30 mouse cellular contexts compared by ENCODE assay signal in genomic region chrX:128577402-128577801, GRCm38 (mm10).
DNase-seq lines count a peak whose midpoint lies in the region; ATAC-seq and TF ChIP-seq lines count a peak whose summit lies in the region.
"Had no signal": no experiment of that assay in that cellular context is flagged by ENCODE, and none has a peak within 500 bp of the region (broad histone marks: within the 10 kb centered on the region; RNA-seq: fewer than 3 reads in every experiment).

No protein-coding gene starts in this region.

- DNase-seq in forebrain, embryonic 11.5 days (ENCODE audit: low spot score) = no peak
- no peak for DNase-seq in forebrain, embryonic 10.5 days (ENCODE audit: extremely low spot score, low spot score)
- peak; percentile 28 for DNase-seq in forebrain, embryonic 14.5 days (ENCODE audit: low spot score)
- DNase-seq in forebrain, postnatal 0 days = peak; percentile 2
- DNase-seq in heart, postnatal 14 days = no peak
- DNase-seq: adrenal gland, postnatal 10 days; adrenal gland, postnatal 36 days; B cell, adult 2 months; cerebellum, adult 11-12 months; cerebellum, adult 8-10 months; cerebellum, postnatal 10 days; cerebellum, postnatal 36 days; gastrocnemius, adult 2 months; gastrocnemius, postnatal 14 days; heart, adult 11 months; heart, postnatal 36 days; kidney, adult 11 months had no signal

- H3K36me3 ChIP-seq in forebrain, embryonic 11.5 days (ENCODE audit: control insufficient read depth, insufficient read depth, low read length) = no peaks in the 10 kb centered on the region
- no peaks in the 10 kb centered on the region for H3K36me3 ChIP-seq in forebrain, embryonic 10.5 days (replicated peaks)
- no peaks in the 10 kb centered on the region for H3K36me3 ChIP-seq in midbrain, embryonic 15.5 days (replicated peaks)
- no peaks in the 10 kb centered on the region for H3K36me3 ChIP-seq in midbrain, embryonic 13.5 days
- no peaks in the 10 kb centered on the region for H3K36me3 ChIP-seq in forebrain, embryonic 14.5 days (ENCODE audit: control insufficient read depth, insufficient read depth, low read length)
- no peaks in the 10 kb centered on the region for H3K36me3 ChIP-seq in forebrain, postnatal 0 days (ENCODE audit: insufficient read depth)
- H3K36me3 ChIP-seq: embryonic facial prominence, embryonic 12.5 days; embryonic facial prominence, embryonic 15.5 days; G1E; hindbrain, embryonic 10.5 days; hindbrain, embryonic 13.5 days; intestine, embryonic 15.5 days had no signal

- no peak overlapping the region for H3K4me3 ChIP-seq in forebrain, embryonic 11.5 days (ENCODE audit: low read depth, low read length)
- no peak overlapping the region for H3K4me3 ChIP-seq in forebrain, embryonic 10.5 days
- H3K4me3 ChIP-seq in midbrain, embryonic 15.5 days = no peak overlapping the region
- H3K4me3 ChIP-seq in midbrain, embryonic 13.5 days (replicated peaks) = no peak overlapping the region
- no peak overlapping the region for H3K4me3 ChIP-seq in forebrain, embryonic 14.5 days (ENCODE audit: low read depth, low read length)
- no peak overlapping the region for H3K4me3 ChIP-seq in forebrain, postnatal 0 days (ENCODE audit: low read depth, low read length)
- H3K4me3 ChIP-seq: embryonic facial prominence, embryonic 12.5 days; embryonic facial prominence, embryonic 15.5 days; erythroblast, embryonic 14.5 days; gastrocnemius, adult 2 months; hindbrain, embryonic 10.5 days; hindbrain, embryonic 13.5 days; intestine, embryonic 15.5 days had no signal

- no peak for TF ChIP-seq CTCF in forebrain, postnatal 0 days (IDR thresholded peaks at IDR 0.05; ENCODE audit: low read depth)

- WGBS in forebrain, embryonic 11.5 days = 20% methylated on average over 3 of the region's 3 CpGs
- WGBS in forebrain, embryonic 10.5 days = 29% methylated on average over 3 of the region's 3 CpGs
- WGBS in midbrain, embryonic 15.5 days = 19% methylated on average over 3 of the region's 3 CpGs
- 16% methylated on average over 3 of the region's 3 CpGs for WGBS in midbrain, embryonic 13.5 days
- 22% methylated on average over 3 of the region's 3 CpGs for WGBS in forebrain, embryonic 14.5 days
- 22% methylated on average over 3 of the region's 3 CpGs for WGBS in forebrain, postnatal 0 days

- intact Hi-C loops in heart, postnatal 14 days (cut with DNase I) = no loop called here

- no peaks in the 10 kb centered on the region for H3K27me3 ChIP-seq in forebrain, embryonic 11.5 days (ENCODE audit: control insufficient read depth, insufficient read depth, low read length)
- H3K27me3 ChIP-seq in forebrain, embryonic 10.5 days (ENCODE audit: poor library complexity, severe bottlenecking) = no peaks in the 10 kb centered on the region
- no peaks in the 10 kb centered on the region for H3K27me3 ChIP-seq in midbrain, embryonic 15.5 days (replicated peaks)
- H3K27me3 ChIP-seq in midbrain, embryonic 13.5 days = no peaks in the 10 kb centered on the region
- H3K27me3 ChIP-seq in forebrain, embryonic 14.5 days (replicated peaks; ENCODE audit: control insufficient read depth, insufficient read depth, low read length) = no peaks in the 10 kb centered on the region
- no peaks in the 10 kb centered on the region for H3K27me3 ChIP-seq in forebrain, postnatal 0 days (ENCODE audit: insufficient read depth, low read length)
- H3K27me3 ChIP-seq: CH12.LX; embryonic facial prominence, embryonic 12.5 days; embryonic facial prominence, embryonic 15.5 days; hindbrain, embryonic 13.5 days; intestine, embryonic 15.5 days had no signal

- no peaks in the 10 kb centered on the region for H3K9me3 ChIP-seq in forebrain, embryonic 11.5 days (ENCODE audit: control insufficient read depth, low read length)
- H3K9me3 ChIP-seq in forebrain, embryonic 10.5 days = no peaks in the 10 kb centered on the region
- no peaks in the 10 kb centered on the region for H3K9me3 ChIP-seq in midbrain, embryonic 15.5 days
- H3K9me3 ChIP-seq in midbrain, embryonic 13.5 days = no peaks in the 10 kb centered on the region
- H3K9me3 ChIP-seq in forebrain, embryonic 14.5 days (replicated peaks; ENCODE audit: control insufficient read depth, low read length) = no peaks in the 10 kb centered on the region
- no peaks in the 10 kb centered on the region for H3K9me3 ChIP-seq in forebrain, postnatal 0 days (ENCODE audit: low read length)
- H3K9me3 ChIP-seq: embryonic facial prominence, embryonic 12.5 days; embryonic facial prominence, embryonic 15.5 days; G1E; hindbrain, embryonic 10.5 days; hindbrain, embryonic 13.5 days; intestine, embryonic 15.5 days had no signal

- H3K9ac ChIP-seq in forebrain, embryonic 11.5 days (ENCODE audit: low read length) = no peak overlapping the region
- no peak overlapping the region for H3K9ac ChIP-seq in midbrain, embryonic 15.5 days
- no peak overlapping the region for H3K9ac ChIP-seq in midbrain, embryonic 13.5 days (replicated peaks)
- H3K9ac ChIP-seq in forebrain, embryonic 14.5 days (ENCODE audit: low read length) = no peak overlapping the region
- H3K9ac ChIP-seq in forebrain, postnatal 0 days = no peak overlapping the region
- H3K9ac ChIP-seq: embryonic facial prominence, embryonic 12.5 days; embryonic facial prominence, embryonic 15.5 days; hindbrain, embryonic 13.5 days; intestine, embryonic 15.5 days had no signal

- H3K4me1 ChIP-seq in forebrain, embryonic 11.5 days (replicated peaks; ENCODE audit: control insufficient read depth, insufficient read depth, low read length) = no peaks in the 10 kb centered on the region
- H3K4me1 ChIP-seq in forebrain, embryonic 10.5 days = peaks cover 7% of the 10 kb centered on the region
- peaks cover 6% of the 10 kb centered on the region; the same call in 1 of the 2 replicates for H3K4me1 ChIP-seq in midbrain, embryonic 15.5 days
- H3K4me1 ChIP-seq in midbrain, embryonic 13.5 days (replicated peaks) = no peaks in the 10 kb centered on the region
- no peaks in the 10 kb centered on the region for H3K4me1 ChIP-seq in forebrain, embryonic 14.5 days (ENCODE audit: control insufficient read depth, insufficient read depth, low read length)
- no peaks in the 10 kb centered on the region for H3K4me1 ChIP-seq in forebrain, postnatal 0 days (ENCODE audit: insufficient read depth)
- H3K4me1 ChIP-seq: embryonic facial prominence, embryonic 12.5 days; embryonic facial prominence, embryonic 15.5 days; hindbrain, embryonic 10.5 days; hindbrain, embryonic 13.5 days; intestine, embryonic 15.5 days had no signal

- 0 out of 2 replicates have a peak, but pooled peaks have one; percentile 53 for ATAC-seq in forebrain, embryonic 11.5 days (replicated peaks; ENCODE audit: low FRiP score)
- no peak for ATAC-seq in midbrain, embryonic 15.5 days (replicated peaks)
- ATAC-seq in midbrain, embryonic 13.5 days = no peak
- peak; percentile 69 for ATAC-seq in forebrain, embryonic 14.5 days
- ATAC-seq in forebrain, postnatal 0 days = no peak
- ATAC-seq: hindbrain, embryonic 16.5 days; intestine, embryonic 15.5 days; Patski had no signal

- H3K27ac ChIP-seq in forebrain, embryonic 11.5 days (ENCODE audit: low read depth, low read length) = no peak overlapping the region
- no peak overlapping the region for H3K27ac ChIP-seq in forebrain, embryonic 10.5 days
- 0 out of 2 replicates have a peak overlapping the region, but pooled peaks have one; percentile 48 for H3K27ac ChIP-seq in midbrain, embryonic 15.5 days
- H3K27ac ChIP-seq in midbrain, embryonic 13.5 days = no peak overlapping the region
- no peak overlapping the region for H3K27ac ChIP-seq in forebrain, embryonic 14.5 days (ENCODE audit: low read depth, low read length)
- no peak overlapping the region for H3K27ac ChIP-seq in forebrain, postnatal 0 days (ENCODE audit: low read depth, low read length)
- H3K27ac ChIP-seq: embryonic facial prominence, embryonic 12.5 days; embryonic facial prominence, embryonic 15.5 days; gastrocnemius, adult 2 months; hindbrain, embryonic 10.5 days; intestine, embryonic 15.5 days had no signal

- no peak overlapping the region for H3K4me2 ChIP-seq in forebrain, embryonic 11.5 days (ENCODE audit: low read depth, low read length, severe bottlenecking)
- no peak overlapping the region for H3K4me2 ChIP-seq in midbrain, embryonic 15.5 days
- H3K4me2 ChIP-seq in midbrain, embryonic 13.5 days (replicated peaks) = no peak overlapping the region
- no peak overlapping the region for H3K4me2 ChIP-seq in forebrain, embryonic 14.5 days (ENCODE audit: low read length)
- no peak overlapping the region for H3K4me2 ChIP-seq in forebrain, postnatal 0 days (ENCODE audit: low read depth)
- H3K4me2 ChIP-seq: embryonic facial prominence, embryonic 12.5 days; embryonic facial prominence, embryonic 15.5 days; heart, embryonic 11.5 days; hindbrain, embryonic 13.5 days; intestine, embryonic 15.5 days had no signal

Comparison
In these comparisons a context has a peak if more than half of its experiments do, and no peak if none do; other contexts are left out.
1. ATAC-seq: peak in forebrain, embryonic 11.5 days (single experiment) and forebrain, embryonic 14.5 days (single experiment); none in midbrain, embryonic 15.5 days (single experiment), midbrain, embryonic 13.5 days (single experiment) and forebrain, postnatal 0 days (single experiment).
2. DNase-seq: peak in forebrain, embryonic 14.5 days (single experiment) and forebrain, postnatal 0 days (single experiment); none in forebrain, embryonic 11.5 days (single experiment), forebrain, embryonic 10.5 days (single experiment) and heart, postnatal 14 days (0 of 2).